ENCODE assay signal across 8 mouse cellular contexts in the genomic region with DNA sequence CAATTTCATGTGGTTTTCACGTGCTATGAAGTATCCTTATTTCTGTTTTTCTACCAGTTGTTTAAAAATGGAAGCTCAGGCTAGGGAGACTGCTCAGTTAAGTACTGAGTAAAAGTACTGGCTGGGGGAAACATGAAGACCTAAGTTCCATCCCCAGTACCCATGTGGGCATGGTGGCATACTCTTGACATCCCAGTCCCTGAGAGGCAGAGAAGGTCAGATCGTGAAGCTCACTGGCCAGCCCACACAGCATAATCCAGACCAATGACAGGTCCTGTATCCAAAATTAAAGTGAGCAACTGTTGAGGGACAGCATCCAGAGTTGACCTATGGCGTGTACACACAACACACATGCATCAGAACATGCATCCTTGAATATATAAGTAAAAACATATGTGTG. TPM values are rescaled to one million over a fixed set of nuclear protein-coding genes. Genes with fewer than 3 reads are reported as not detected.
DNase-seq lines count a peak whose midpoint lies in the region; ATAC-seq and TF ChIP-seq lines count a peak whose summit lies in the region.

No protein-coding gene starts in this region.

- no peak for ATAC-seq in hindbrain, embryonic 12.5 days (ENCODE audit: low FRiP score)
- ATAC-seq in hindbrain, embryonic 11.5 days (ENCODE audit: low FRiP score), result no peak
- ATAC-seq in liver, embryonic 14.5 days (ENCODE audit: insufficient read depth), result no peak

- intact Hi-C loops in left cerebral cortex, postnatal 14 days (cut with DNase I), result no loop called here

- no peak overlapping the region for H3K4me3 ChIP-seq in hindbrain, embryonic 12.5 days
- no peak overlapping the region for H3K4me3 ChIP-seq in hindbrain, embryonic 11.5 days (ENCODE audit: low read depth, low read length)
- peak overlapping the region in 1 of 2 experiments; percentile 75; a peak in 2 of 4 replicates for H3K4me3 ChIP-seq in ES-E14 (ENCODE audit: insufficient read depth in 1 of 2, low read depth in 1 of 2, low read length in 2 of 2, poor library complexity in 1 of 2, severe bottlenecking in 1 of 2)
- peak overlapping the region; percentile 72 to 90 for H3K4me3 ChIP-seq in liver, embryonic 14.5 days (ENCODE audit: insufficient read depth in 1 of 2, low read depth in 2 of 2, low read length in 2 of 2)

- peaks cover 5% of the 10 kb centered on the region; the same call in 1 of the 2 replicates for H3K4me1 ChIP-seq in hindbrain, embryonic 12.5 days
- peaks cover 5% of the 10 kb centered on the region; the same call in 1 of the 2 replicates for H3K4me1 ChIP-seq in hindbrain, embryonic 11.5 days (replicated peaks; ENCODE audit: control insufficient read depth, insufficient read depth, low read length)
- H3K4me1 ChIP-seq in ES-E14 (ENCODE audit: control insufficient read depth in 2 of 2, insufficient read depth in 2 of 2, low read length in 2 of 2, poor library complexity in 1 of 2), result peaks cover 3 to 25% of the 10 kb centered on the region in 2 experiments
- peaks cover 31 to 34% of the 10 kb centered on the region in 2 experiments for H3K4me1 ChIP-seq in liver, embryonic 14.5 days (replicated peaks; ENCODE audit: control insufficient read depth in 2 of 2, insufficient read depth in 2 of 2, low read length in 1 of 2)

- DNase-seq in cerebellum, adult 11-12 months, result peak; percentile 40
- no peak for DNase-seq in cerebellum, postnatal 14 days
- no peak for DNase-seq in hindbrain, embryonic 11.5 days (ENCODE audit: low spot score)
- no peak for DNase-seq in ES-E14 (ENCODE audit: low read depth, low spot score)
- no peak for DNase-seq in liver, embryonic 14.5 days (ENCODE audit: low read depth in 3 of 3, low spot score in 3 of 3)
- DNase-seq in left cerebral cortex, postnatal 14 days (ENCODE audit: low spot score in 2 of 2), result no peak
- no peak for DNase-seq in adrenal gland, adult 18-20 months (ENCODE audit: low spot score in 2 of 2)

- in situ Hi-C loops in ES-E14 (cut with MboI; ENCODE audit: low sequenced_read_pairs in 2 of 2, unreplicated experiment in 2 of 2), result no loop called here

- no peak for TF ChIP-seq CTCF in liver, embryonic 14.5 days (IDR thresholded peaks at IDR 0.05; ENCODE audit: low read depth)

- 75% methylated on average over 3 of the region's 3 CpGs for WGBS in hindbrain, embryonic 12.5 days
- WGBS in hindbrain, embryonic 11.5 days, result 83% methylated on average over 3 of the region's 3 CpGs
- 44% methylated on average over 3 of the region's 3 CpGs for WGBS in liver, embryonic 14.5 days (ENCODE audit: insufficient replicate concordance)

- H3K27ac ChIP-seq in hindbrain, embryonic 12.5 days, result no peak overlapping the region
- no peak overlapping the region for H3K27ac ChIP-seq in hindbrain, embryonic 11.5 days (ENCODE audit: low read depth, low read length)
- H3K27ac ChIP-seq in ES-E14 (ENCODE audit: insufficient read depth, low read depth, low read length, poor library complexity, severe bottlenecking), result no peak overlapping the region
- H3K27ac ChIP-seq in liver, embryonic 14.5 days, result peak overlapping the region; percentile 90

- H3K27me3 ChIP-seq in hindbrain, embryonic 12.5 days, result no peaks in the 10 kb centered on the region
- H3K27me3 ChIP-seq in hindbrain, embryonic 11.5 days (ENCODE audit: control insufficient read depth, insufficient read depth, low read length), result no peaks in the 10 kb centered on the region
- H3K27me3 ChIP-seq in liver, embryonic 14.5 days (ENCODE audit: control insufficient read depth, insufficient read depth, low read length), result no peaks in the 10 kb centered on the region

- H3K4me2 ChIP-seq in hindbrain, embryonic 12.5 days (replicated peaks), result peak overlapping the region; percentile 85
- H3K4me2 ChIP-seq in hindbrain, embryonic 11.5 days (replicated peaks; ENCODE audit: low read depth, low read length), result no peak overlapping the region
- peak overlapping the region; percentile 99 for H3K4me2 ChIP-seq in liver, embryonic 14.5 days (ENCODE audit: low read depth)

- no peak for TF ChIP-seq EP300 in liver, embryonic 14.5 days (IDR thresholded peaks at IDR 0.05; ENCODE audit: low read depth)

- H3K9ac ChIP-seq in hindbrain, embryonic 12.5 days, result no peak overlapping the region
- H3K9ac ChIP-seq in hindbrain, embryonic 11.5 days (ENCODE audit: low read depth, low read length), result no peak overlapping the region
- H3K9ac ChIP-seq in ES-E14 (ENCODE audit: insufficient read depth, low read depth, low read length, poor library complexity, severe bottlenecking), result peak overlapping the region; percentile 1; the same call in 1 of the 2 replicates
- peak overlapping the region; percentile 94 for H3K9ac ChIP-seq in liver, embryonic 14.5 days (replicated peaks)

- peaks cover 5% of the 10 kb centered on the region; the same call in 1 of the 2 replicates for H3K36me3 ChIP-seq in hindbrain, embryonic 12.5 days
- 0 out of 2 replicates have a peak, but pooled peaks cover 1% of the 10 kb centered on the region for H3K36me3 ChIP-seq in hindbrain, embryonic 11.5 days (ENCODE audit: control insufficient read depth, insufficient read depth, low read length)
- peaks cover 8% of the 10 kb centered on the region for H3K36me3 ChIP-seq in ES-E14 (ENCODE audit: control insufficient read depth, insufficient read depth, low read length, poor library complexity, severe bottlenecking)
- peaks cover 12% of the 10 kb centered on the region for H3K36me3 ChIP-seq in liver, embryonic 14.5 days (replicated peaks; ENCODE audit: control insufficient read depth, insufficient read depth, low read depth)

- H3K9me3 ChIP-seq in hindbrain, embryonic 12.5 days (replicated peaks), result no peaks in the 10 kb centered on the region
- H3K9me3 ChIP-seq in hindbrain, embryonic 11.5 days (ENCODE audit: control insufficient read depth, low read length), result no peaks in the 10 kb centered on the region
- no peaks in the 10 kb centered on the region for H3K9me3 ChIP-seq in ES-E14 (ENCODE audit: control insufficient read depth, insufficient read depth, low read depth, low read length)
- no peaks in the 10 kb centered on the region for H3K9me3 ChIP-seq in liver, embryonic 14.5 days (ENCODE audit: control insufficient read depth, low read length)

TF ChIP-seq in ES-E14, 5 proteins besides CTCF, POLR2A, EP300 and RAD21:
- no peak for TF ChIP-seq CHD2 (IDR thresholded peaks at IDR 0.05; ENCODE audit: low read depth, low read length)
- TF ChIP-seq HCFC1 (IDR thresholded peaks at IDR 0.05; ENCODE audit: borderline replicate concordance, insufficient read depth, low read length), result no peak
- no peak for TF ChIP-seq ZNF384 (IDR thresholded peaks at IDR 0.05; ENCODE audit: low read depth, low read length)
- no peak for TF ChIP-seq ZC3H11A (IDR thresholded peaks at IDR 0.05; ENCODE audit: borderline replicate concordance, low read depth, low read length)
- TF ChIP-seq MAFK (IDR thresholded peaks at IDR 0.05; ENCODE audit: insufficient read depth, low read depth, low read length), result no peak

RNA-seq across cellular contexts. Expression of a gene that starts 1.5 kb away (rescaled TPM):
- polyA plus RNA-seq in hindbrain, embryonic 12.5 days (2016; fragmentation: Nextera tagmentation; extraction: Ambion mirVana), result 8.3 and 9.1 TPM in 2 replicates
- polyA plus RNA-seq in hindbrain, embryonic 11.5 days (2014; fragmentation: Nextera tagmentation; extraction: Ambion mirVana), result 10.4 and 11.0 TPM in 2 replicates
- total RNA-seq in ES-E14 (2012; rRNA removed), result 48.5 and 67.0 TPM in 2 replicates
- 11.9 and 18.5 TPM in 2 replicates for polyA plus RNA-seq in liver, embryonic 14.5 days (2012; rRNA removed)
- 19.2 and 21.4 TPM in 2 replicates for polyA plus RNA-seq in liver, embryonic 14.5 days (2014; fragmentation: Nextera tagmentation; extraction: Ambion mirVana)
- total RNA-seq in left cerebral cortex, postnatal 14 days (2021), result 10 to 100 TPM; 14.7 to 18.1 TPM
- total RNA-seq in adrenal gland, adult 18-20 months (2021), result 1 to 10 TPM; 2.4 to 3.7 TPM

Comparison
In these comparisons a context has a peak if more than half of its experiments do, and no peak if none do; other contexts are left out.
1. H3K4me3 ChIP-seq: peak in liver, embryonic 14.5 days (2 of 2); none in hindbrain, embryonic 12.5 days (single experiment) and hindbrain, embryonic 11.5 days (single experiment).
2. H3K9ac ChIP-seq: peak in ES-E14 (single experiment) and liver, embryonic 14.5 days (single experiment); none in hindbrain, embryonic 12.5 days (single experiment) and hindbrain, embryonic 11.5 days (single experiment).